Comparison of ENCODE assay signal across 8 mouse cellular contexts in the genomic region with DNA sequence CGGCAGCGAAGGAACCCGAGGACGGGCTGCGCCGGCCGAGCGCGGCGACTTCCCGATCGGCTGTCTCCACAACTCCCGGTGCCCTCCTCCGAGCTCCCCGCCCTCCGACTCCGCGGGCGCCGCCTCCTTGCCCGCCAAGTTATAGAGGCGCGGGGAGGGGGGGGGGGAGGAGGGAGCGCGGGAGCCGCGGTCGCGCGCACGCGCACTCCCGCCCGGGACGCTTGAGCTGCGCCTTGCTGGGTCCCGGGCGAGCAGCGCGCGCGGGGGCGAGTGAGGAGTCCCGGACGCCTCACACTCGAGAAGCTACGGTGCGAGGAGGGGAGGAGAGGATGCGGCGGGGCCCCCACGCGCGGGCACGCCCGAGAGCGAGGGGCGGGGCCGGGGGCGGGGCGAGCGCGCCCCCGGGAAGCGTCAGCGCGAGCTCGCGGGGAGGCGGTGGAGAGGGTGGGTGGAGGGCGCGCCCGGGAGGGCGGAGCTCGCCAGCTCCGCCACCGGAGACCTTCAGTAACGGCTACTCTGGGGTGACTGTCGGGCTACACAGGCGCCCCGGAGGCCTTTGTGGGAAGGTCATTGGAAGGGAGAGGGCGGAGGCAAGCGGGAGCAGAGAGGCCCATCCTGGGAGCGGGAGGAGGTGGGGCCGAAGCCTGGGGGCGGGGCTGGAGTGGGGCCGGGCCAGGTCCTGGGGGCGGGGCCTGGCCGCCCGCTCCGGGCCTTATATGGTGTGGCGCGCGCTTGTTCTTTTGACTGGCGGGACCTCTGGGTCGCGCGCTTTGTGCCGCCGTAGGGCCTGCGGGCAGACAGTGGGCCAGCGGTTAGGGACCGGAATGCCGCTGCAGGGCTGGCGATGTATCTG. TPM values are rescaled to one million over a fixed set of nuclear protein-coding genes. Genes with fewer than 3 reads are reported as not detected.
DNase-seq lines count a peak whose midpoint lies in the region; ATAC-seq and TF ChIP-seq lines count a peak whose summit lies in the region.

1190002N15Rik (minus strand) TSS at position 112 of the 853 bp plus-strand sequence.

- peak within 1 kb of the TSS; percentile 77 for H3K27ac ChIP-seq in MEL (ENCODE audit: control insufficient read depth, low read depth, low read length)
- peak within 1 kb of the TSS; percentile 95 for H3K27ac ChIP-seq in cerebellum, adult 2 months (ENCODE audit: insufficient read depth, low read length)
- peak within 1 kb of the TSS; percentile 98 for H3K27ac ChIP-seq in forebrain, postnatal 0 days (ENCODE audit: low read depth, low read length)
- peak within 1 kb of the TSS; percentile 98 for H3K27ac ChIP-seq in lung, embryonic 14.5 days (ENCODE audit: low read depth)

- no peak for TF ChIP-seq RAD21 in MEL (IDR thresholded peaks at IDR 0.05; ENCODE audit: low read depth, low read length)

- no peaks in the 10 kb centered on the region for H3K9me3 ChIP-seq in MEL (replicated peaks; ENCODE audit: insufficient read depth, low read length)
- H3K9me3 ChIP-seq in forebrain, postnatal 0 days (ENCODE audit: low read length), result no peaks in the 10 kb centered on the region
- H3K9me3 ChIP-seq in lung, embryonic 14.5 days (ENCODE audit: low read depth, low read length), result no peaks in the 10 kb centered on the region

- TF ChIP-seq EP300 in MEL (IDR thresholded peaks at IDR 0.05; ENCODE audit: low read depth in 1 of 2, low read length in 2 of 2), result no peak

- DNase-seq in MEL (ENCODE audit: low read depth, low spot score), result peak; percentile 92
- peak; percentile 96 to 97 for DNase-seq in cerebellum, adult 2 months
- peak; percentile 97 for DNase-seq in forebrain, postnatal 0 days
- peak; percentile 96 for DNase-seq in heart, postnatal 4 days
- peak; percentile 87 to 89 for DNase-seq in layer of hippocampus, adult 8-10 months (ENCODE audit: low spot score in 2 of 2)
- DNase-seq in lung, embryonic 14.5 days, result peak; percentile 97
- peak; percentile 95 for DNase-seq in testis, postnatal 14 days (ENCODE audit: low spot score)

- no peak for TF ChIP-seq CTCF in MEL (IDR thresholded peaks at IDR 0.05 in 2 of 3, conservative IDR thresholded peaks at IDR 0.05 in 1 of 3; ENCODE audit: control insufficient read depth in 1 of 3, insufficient read depth in 1 of 3, low read depth in 2 of 3, low read length in 3 of 3, poor library complexity in 1 of 3, severe bottlenecking in 1 of 3)
- TF ChIP-seq CTCF in cerebellum, adult 2 months (IDR thresholded peaks at IDR 0.05; ENCODE audit: borderline replicate concordance, insufficient read depth, low read depth, low read length), result no peak
- TF ChIP-seq CTCF in forebrain, postnatal 0 days (IDR thresholded peaks at IDR 0.05; ENCODE audit: low read depth), result peak; percentile 8; the same call in 1 of the 2 replicates
- TF ChIP-seq CTCF in lung, embryonic 14.5 days (IDR thresholded peaks at IDR 0.05; ENCODE audit: low read depth), result no peak

- peak within 1 kb of the TSS; percentile 69 to 90 for H3K4me3 ChIP-seq in MEL (ENCODE audit: control insufficient read depth in 1 of 2, insufficient read depth in 1 of 2, low read depth in 2 of 2, low read length in 2 of 2)
- H3K4me3 ChIP-seq in cerebellum, adult 2 months (replicated peaks; ENCODE audit: insufficient read depth, low read depth, low read length), result peak within 1 kb of the TSS; percentile 91
- H3K4me3 ChIP-seq in forebrain, postnatal 0 days (ENCODE audit: low read depth, low read length), result peak within 1 kb of the TSS; percentile 85
- H3K4me3 ChIP-seq in lung, embryonic 14.5 days (ENCODE audit: low read depth, low read length), result peak within 1 kb of the TSS; percentile 77

- H3K36me3 ChIP-seq in MEL (ENCODE audit: control insufficient read depth in 1 of 2, insufficient read depth in 2 of 2, low read length in 2 of 2), result peaks cover 0 to 13% of the 10 kb centered on the region in 2 experiments; a peak in 2 of 4 replicates
- H3K36me3 ChIP-seq in forebrain, postnatal 0 days (ENCODE audit: insufficient read depth), result no peaks in the 10 kb centered on the region
- H3K36me3 ChIP-seq in lung, embryonic 14.5 days (ENCODE audit: insufficient read depth), result no peaks in the 10 kb centered on the region

- H3K4me2 ChIP-seq in forebrain, postnatal 0 days (ENCODE audit: low read depth), result peak within 1 kb of the TSS; percentile 93
- H3K4me2 ChIP-seq in lung, embryonic 14.5 days, result peak within 1 kb of the TSS; percentile 86

- peaks cover 2 to 5% of the 10 kb centered on the region in 2 experiments; a peak in 3 of 4 replicates for H3K4me1 ChIP-seq in MEL (ENCODE audit: control insufficient read depth in 1 of 2, insufficient read depth in 2 of 2, low read length in 2 of 2)
- H3K4me1 ChIP-seq in cerebellum, adult 2 months (ENCODE audit: control insufficient read depth, insufficient read depth, low read length), result no peaks in the 10 kb centered on the region; the same call in 1 of the 2 replicates
- H3K4me1 ChIP-seq in forebrain, postnatal 0 days (ENCODE audit: insufficient read depth), result 0 out of 2 replicates have a peak, but pooled peaks cover 8% of the 10 kb centered on the region
- H3K4me1 ChIP-seq in lung, embryonic 14.5 days (ENCODE audit: insufficient read depth), result 0 out of 2 replicates have a peak, but pooled peaks cover 5% of the 10 kb centered on the region

- peaks cover 13% of the 10 kb centered on the region for H3K79me2 ChIP-seq in MEL (ENCODE audit: control insufficient read depth, insufficient read depth, low read length, poor library complexity)

- ATAC-seq in forebrain, postnatal 0 days, result peak; percentile 94
- ATAC-seq in lung, embryonic 14.5 days (ENCODE audit: insufficient read depth), result peak; percentile 92
- peak; percentile 69 for ATAC-seq in neutrophil, adult 5-6 weeks (ENCODE audit: extremely low read depth, insufficient number of reproducible peaks, low FRiP score, poor library complexity, severe bottlenecking)

- TF ChIP-seq POLR2A in MEL (IDR thresholded peaks at IDR 0.05; ENCODE audit: control insufficient read depth in 1 of 2, insufficient read depth in 1 of 2, low read depth in 1 of 2, low read length in 2 of 2, poor library complexity in 1 of 2), result peak in 1 of 2 experiments; percentile 68; a peak in 2 of 4 replicates
- TF ChIP-seq POLR2A in cerebellum, adult 2 months (IDR thresholded peaks at IDR 0.05; ENCODE audit: borderline replicate concordance, insufficient read depth, low read length), result peak; percentile 76

- H3K9ac ChIP-seq in MEL (ENCODE audit: control insufficient read depth, low read depth, low read length, poor library complexity, severe bottlenecking), result peak within 1 kb of the TSS; percentile 82
- peak within 1 kb of the TSS; percentile 79 for H3K9ac ChIP-seq in forebrain, postnatal 0 days
- peak within 1 kb of the TSS; percentile 82 for H3K9ac ChIP-seq in lung, embryonic 14.5 days

- WGBS in cerebellum, adult 2 months, result 1% methylated on average over 96 of the region's 104 CpGs
- WGBS in forebrain, postnatal 0 days, result 1% methylated on average over 68 of the region's 104 CpGs
- WGBS in lung, embryonic 14.5 days, result under 1% methylated on average over 56 of the region's 104 CpGs

- H3K27me3 ChIP-seq in MEL (ENCODE audit: control insufficient read depth in 1 of 2, insufficient read depth in 2 of 2, low read length in 2 of 2), result no peaks in the 10 kb centered on the region
- no peaks in the 10 kb centered on the region for H3K27me3 ChIP-seq in cerebellum, adult 2 months (ENCODE audit: control insufficient read depth, insufficient read depth, low read length)
- no peaks in the 10 kb centered on the region for H3K27me3 ChIP-seq in forebrain, postnatal 0 days (ENCODE audit: insufficient read depth, low read length)
- H3K27me3 ChIP-seq in lung, embryonic 14.5 days (ENCODE audit: insufficient read depth, low read length), result no peaks in the 10 kb centered on the region

TF ChIP-seq in MEL, 35 proteins besides CTCF, POLR2A, EP300 and RAD21 (continues in another document):
- no peak for TF ChIP-seq TAL1 (IDR thresholded peaks at IDR 0.05; ENCODE audit: low read length)
- TF ChIP-seq POLR2AphosphoS5 (IDR thresholded peaks at IDR 0.05; ENCODE audit: borderline replicate concordance, low read depth, low read length), result no peak
- no peak for TF ChIP-seq USF1 (IDR thresholded peaks at IDR 0.05; ENCODE audit: low read depth, low read length)
- TF ChIP-seq MAX (IDR thresholded peaks at IDR 0.05; ENCODE audit: low read length), result no peak
- TF ChIP-seq ZC3H11A (IDR thresholded peaks at IDR 0.05; ENCODE audit: low read depth, low read length), result no peak
- TF ChIP-seq ZKSCAN1 (IDR thresholded peaks at IDR 0.05; ENCODE audit: low read depth, low read length), result no peak
- peak; percentile 13; the same call in 1 of the 2 replicates for TF ChIP-seq MXI1 (IDR thresholded peaks at IDR 0.05; ENCODE audit: low read depth, low read length)
- TF ChIP-seq KAT2A (conservative IDR thresholded peaks at IDR 0.05; ENCODE audit: low read depth, low read length), result no peak
- 0 out of 2 replicates have a peak, but pooled peaks have one; percentile 13 for TF ChIP-seq ETS1 (IDR thresholded peaks at IDR 0.05; ENCODE audit: low read depth, low read length)
- no peak for TF ChIP-seq SIN3A (IDR thresholded peaks at IDR 0.05; ENCODE audit: low read length)
- peak; percentile 31 for TF ChIP-seq HCFC1 (IDR thresholded peaks at IDR 0.05; ENCODE audit: low read depth, low read length)
- TF ChIP-seq NELFE (IDR thresholded peaks at IDR 0.05; ENCODE audit: low read depth, low read length), result peak; percentile 71
- 0 out of 2 replicates have a peak, but pooled peaks have one; percentile 65 for TF ChIP-seq ZMIZ1 (IDR thresholded peaks at IDR 0.05; ENCODE audit: low read depth, low read length)
- peak; percentile 24 for TF ChIP-seq TCF12 (IDR thresholded peaks at IDR 0.05; ENCODE audit: low read depth, low read length)
- no peak for TF ChIP-seq JUND (IDR thresholded peaks at IDR 0.05; ENCODE audit: low read depth, low read length)
- TF ChIP-seq MAZ (IDR thresholded peaks at IDR 0.05; ENCODE audit: low read depth, low read length), result peak; percentile 34; the same call in 1 of the 2 replicates
- no peak for TF ChIP-seq RCOR1 (IDR thresholded peaks at IDR 0.05; ENCODE audit: low read depth, low read length)
- TF ChIP-seq MYC (IDR thresholded peaks at IDR 0.05; ENCODE audit: low read depth, low read length), result 0 out of 2 replicates have a peak, but pooled peaks have one; percentile 4

RNA-seq across cellular contexts. Expression of gene 1190002N15Rik, which starts in this region (rescaled TPM):
- total RNA-seq in MEL (2012; rRNA removed), result 4.7 and 7.4 TPM in 2 replicates
- polyA plus RNA-seq in MEL (2012; ENCODE audit: insufficient read depth in 1 of 2, insufficient read length in 2 of 2, low read depth in 1 of 2, low replicate concordance in 2 of 2, missing spikeins in 1 of 2), result 1 to 10 TPM in 1 of 2 experiments, not detected in 1; 8.8 TPM
- polyA plus RNA-seq in cerebellum, adult 2 months (2012; rRNA removed), result 71.6 and 82.3 TPM in 2 replicates
- 30.3 and 37.7 TPM in 2 replicates for total RNA-seq in forebrain, postnatal 0 days (2014; rRNA removed)
- polyA plus RNA-seq in forebrain, postnatal 0 days (2015; fragmentation: Nextera tagmentation; extraction: Ambion mirVana), result 7.3 TPM in 2 replicates
- 10 to 100 TPM; 37.7 to 38.2 TPM for total RNA-seq in heart, postnatal 4 days (2021)
- 10 to 100 TPM; 18.1 to 19.6 (median 18.9) TPM for total RNA-seq in layer of hippocampus, adult 8-10 months (2022)
- 35.5 and 37.6 TPM in 2 replicates for polyA plus RNA-seq in lung, embryonic 14.5 days (2014; fragmentation: Nextera tagmentation; extraction: Ambion mirVana)
- 9.1 and 9.5 TPM in 2 replicates for total RNA-seq in neutrophil, adult 5-6 weeks (2017)

Comparison
In these comparisons a context has a peak if more than half of its experiments do, and no peak if none do; other contexts are left out.
1. Peak in every context shown above with its lines: DNase-seq, ATAC-seq, H3K4me3 ChIP-seq and H3K27ac ChIP-seq.